Mouse (Mus musculus) E14TG2a.4 (cell line): ENCODE results near the gene Rab13.

ENCODE experiments used
- CTCF ChIP-seq: conservative IDR thresholded peaks from 2 replicates; pipeline ENCODE4 v1.5.1; 2014; ENCODE audit warnings: low read length
- POU5F1 ChIP-seq: IDR thresholded peaks from 2 replicates; pipeline ENCODE4 v1.6.1; 2014; ENCODE audit warnings: low read length, borderline replicate concordance

GRCm38 (mm10) chr3:90241251-90241650 lies 27.8 kb downstream of the Rab13 start:
- TF ChIP-seq CTCF (no peak), POU5F1 (no peak)
